Mouse (Mus musculus): Measurements from ENCODE around the gene Sdr9c7.
"Not testable (repeated sequence)": the region's sequence is repeated elsewhere in the genome, so short reads cannot be mapped to it uniquely, and the experiment has no call there.

Sdr9c7 gene

DNA sequence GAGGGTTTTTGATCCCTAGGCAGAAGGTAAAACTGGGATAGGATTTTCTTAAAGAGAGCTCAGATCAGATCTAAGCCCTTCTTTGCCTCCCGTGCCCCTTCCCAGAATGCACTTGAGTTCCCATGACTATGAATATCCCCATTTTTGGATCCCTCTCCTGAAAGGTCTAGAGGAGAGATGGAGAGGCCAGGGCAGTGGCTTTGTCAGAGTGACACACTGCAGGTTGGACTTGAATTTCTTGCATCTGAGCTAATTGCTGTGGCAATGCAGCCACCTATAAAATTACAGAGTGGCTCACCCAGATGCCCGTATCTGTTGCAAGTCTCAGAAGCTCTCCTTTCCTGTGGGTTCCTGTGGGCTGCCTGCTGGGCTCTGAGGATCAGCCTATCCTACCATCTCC lies at the start of gene Sdr9c7:
Gene Sdr9c7, plus strand, starts transcription at position 301 of the 400 bp plus-strand sequence.
- no peak for DNase-seq (ENCODE audit: low spot score)

GRCm38 (mm10) chr10:127849628-127850027 lies 48.7 kb upstream of the Sdr9c7 start, which contains the start of gene Rdh19:
Gene Rdh19, plus strand, starts transcription at chr10:127849928.
- DNase-seq (ENCODE audit: low spot score): no peak

GRCm38 (mm10) chr10:127856376-127856775 lies 41.9 kb upstream of the Sdr9c7 start:
- no peak for DNase-seq (ENCODE audit: low spot score)

DNA sequence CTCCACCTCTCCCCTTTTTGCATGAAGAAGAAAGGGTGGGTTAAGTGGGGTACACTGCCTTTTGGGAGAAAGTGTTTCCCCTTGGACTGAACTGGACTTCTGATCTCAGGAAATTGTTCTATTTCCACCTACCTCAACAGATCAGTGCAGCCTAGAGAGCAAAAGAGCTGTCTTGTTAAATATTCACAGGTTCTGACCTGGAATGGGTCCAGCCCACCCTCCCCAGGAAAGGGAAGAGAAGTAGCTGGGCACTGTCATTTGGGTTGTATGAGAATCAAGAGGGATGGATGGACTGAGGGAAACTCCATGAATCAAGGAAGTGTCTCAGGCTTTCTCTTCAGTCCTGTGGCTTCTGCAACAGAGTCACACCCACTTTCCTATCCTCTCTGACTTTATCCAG lies 33.4 kb upstream of the Sdr9c7 start:
- DNase-seq (ENCODE audit: low spot score): no peak

GRCm38 (mm10) chr10:127866232-127866631 lies 32.1 kb upstream of the Sdr9c7 start, which contains the start of gene Rdh16f2:
Gene Rdh16f2, plus strand, starts transcription at chr10:127866474.
- no peak for DNase-seq (ENCODE audit: low spot score)

DNA sequence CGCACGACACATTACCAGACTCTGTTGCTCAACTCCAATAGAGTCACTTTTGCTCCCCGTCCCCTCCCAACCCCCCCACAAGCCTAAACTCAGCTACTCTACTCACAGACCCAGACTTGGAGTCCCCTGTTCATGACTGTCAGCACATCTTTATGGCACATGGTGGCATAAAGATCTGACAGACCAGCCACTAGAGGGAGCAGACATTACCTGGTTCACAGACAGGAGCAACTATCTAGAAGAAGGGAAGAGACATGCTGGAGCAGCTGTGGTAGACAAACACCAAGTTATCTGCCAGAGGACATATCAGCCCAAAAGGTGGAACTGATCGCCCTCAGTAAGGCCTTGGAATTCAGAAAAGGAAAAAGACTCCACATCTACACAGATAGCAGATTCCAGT lies 25.8 kb upstream of the Sdr9c7 start:
- peak; percentile 7 for DNase-seq (ENCODE audit: low spot score)

DNA sequence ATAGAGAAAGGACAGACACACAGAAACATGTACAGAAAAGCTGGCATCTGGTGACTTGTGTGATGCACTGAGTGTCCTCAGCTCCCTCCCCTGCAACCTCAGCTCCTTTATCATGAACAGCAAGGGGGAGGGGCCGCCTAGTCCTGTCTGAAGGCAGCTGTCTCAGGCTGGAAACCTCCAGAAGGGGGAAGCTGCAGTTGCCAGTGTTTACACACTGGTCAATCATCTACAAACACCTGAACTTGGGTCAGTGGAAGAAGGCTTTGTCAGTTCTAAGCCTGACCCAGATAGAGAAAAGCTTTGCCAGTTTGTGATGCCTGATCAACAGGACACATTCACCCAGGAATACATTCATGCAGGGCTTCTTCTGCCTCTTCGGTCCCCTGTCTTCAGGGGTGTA lies 20.6 kb upstream of the Sdr9c7 start:
- DNase-seq (ENCODE audit: low spot score): no peak

- DNase-seq (ENCODE audit: low spot score): no peak
Observed at GRCm38 (mm10) chr10:127878262-127879057, 19.9 kb upstream of the Sdr9c7 start.

- DNase-seq (ENCODE audit: low spot score): peak; percentile 3
Observed at GRCm38 (mm10) chr10:127879155-127879688, 19.1 kb upstream of the Sdr9c7 start.

- no peak for DNase-seq (ENCODE audit: low spot score)
Observed at GRCm38 (mm10) chr10:127881041-127881440, 17.3 kb upstream of the Sdr9c7 start.

DNA sequence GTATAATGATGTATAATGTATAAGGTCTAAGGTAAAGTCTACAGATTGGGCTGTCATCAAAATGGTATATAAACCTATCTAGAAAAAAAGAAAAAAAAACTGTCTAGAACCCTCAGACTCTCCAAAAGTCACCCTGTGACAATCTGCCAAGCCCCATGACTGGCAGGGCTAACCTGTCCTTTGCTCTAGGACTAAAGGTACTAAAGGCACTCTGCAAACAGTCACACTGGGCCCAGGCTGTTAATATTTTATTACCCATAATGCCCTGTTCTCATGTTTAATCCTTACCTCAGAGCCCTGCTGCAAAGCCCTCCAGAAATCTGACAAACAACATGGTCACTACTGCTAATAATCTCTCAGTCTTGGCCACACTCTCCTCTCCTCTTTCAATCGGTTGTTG lies 11.8 kb upstream of the Sdr9c7 start:
- no peak for DNase-seq (ENCODE audit: low spot score)

GRCm38 (mm10) chr10:127886971-127887370 lies 11.3 kb upstream of the Sdr9c7 start:
- DNase-seq (ENCODE audit: low spot score): no peak

DNA sequence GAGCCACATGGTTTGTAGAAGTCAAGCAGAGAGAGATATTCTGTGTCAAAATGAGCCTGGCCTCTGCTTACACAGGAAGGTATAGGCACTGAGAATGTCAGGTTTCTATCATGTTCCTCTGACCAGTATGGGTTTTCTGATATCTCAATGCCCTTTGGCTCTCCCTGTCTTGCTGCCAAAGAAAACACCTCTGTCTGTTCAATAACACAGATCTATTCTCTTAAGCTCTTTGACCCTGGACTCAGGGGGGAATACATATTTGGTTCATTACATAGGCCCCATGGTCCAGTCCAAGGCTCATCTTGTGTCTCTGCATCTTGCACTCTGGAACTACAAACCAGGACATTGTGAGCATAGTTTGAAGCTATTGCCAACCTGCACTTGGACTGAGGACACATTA lies 9.7 kb upstream of the Sdr9c7 start, which contains the start of gene Rdh7:
Gene Rdh7, minus strand, starts transcription at position 213 of the 400 bp plus-strand sequence.
- no peak for DNase-seq (ENCODE audit: low spot score)

GRCm38 (mm10) chr10:127891481-127891880 lies 6.8 kb upstream of the Sdr9c7 start:
- DNase-seq (ENCODE audit: low spot score): no peak

DNA sequence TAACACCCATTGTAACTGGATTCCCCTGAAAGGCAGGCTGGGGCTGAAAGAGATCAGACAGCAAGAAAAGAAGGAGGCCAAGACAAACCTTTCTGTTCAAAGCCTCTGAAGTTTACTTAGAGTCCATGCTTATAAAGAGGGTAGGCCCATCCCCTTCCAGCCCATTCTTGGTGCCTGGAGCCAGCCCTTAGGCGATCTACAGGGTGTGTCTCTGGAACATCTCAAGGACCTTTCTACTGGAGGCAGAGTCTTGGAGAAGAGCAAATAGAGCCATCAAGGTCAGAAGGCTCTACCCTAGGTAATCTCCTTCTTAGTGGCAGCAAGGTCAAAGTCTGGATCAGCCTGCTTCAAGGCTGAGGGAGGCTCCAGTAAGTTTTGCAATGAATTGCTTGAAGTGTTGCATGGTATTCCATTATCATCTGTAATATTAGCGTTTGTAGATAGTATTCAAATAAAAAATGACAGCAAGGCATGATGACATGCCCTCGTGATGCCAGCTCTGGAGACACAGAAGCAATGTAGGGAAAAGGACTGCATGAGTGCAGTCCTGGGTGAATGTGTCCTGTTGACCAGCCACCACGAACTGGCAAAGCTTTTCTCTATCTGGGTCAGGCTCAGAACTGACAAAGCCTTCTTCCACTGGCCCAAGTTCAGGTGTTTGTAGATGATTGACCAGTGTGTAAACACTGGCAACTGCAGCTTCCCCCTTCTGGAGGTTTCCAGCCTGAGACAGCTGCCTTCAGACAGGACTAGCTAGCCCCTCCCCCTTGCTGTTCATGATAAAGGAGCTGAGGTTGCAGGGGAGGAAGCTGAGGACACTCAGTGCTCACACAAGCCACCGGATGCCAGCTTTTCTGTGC lies 4.9 kb upstream of the Sdr9c7 start:
- not testable (repeated sequence) for DNase-seq (ENCODE audit: low spot score)

DNA sequence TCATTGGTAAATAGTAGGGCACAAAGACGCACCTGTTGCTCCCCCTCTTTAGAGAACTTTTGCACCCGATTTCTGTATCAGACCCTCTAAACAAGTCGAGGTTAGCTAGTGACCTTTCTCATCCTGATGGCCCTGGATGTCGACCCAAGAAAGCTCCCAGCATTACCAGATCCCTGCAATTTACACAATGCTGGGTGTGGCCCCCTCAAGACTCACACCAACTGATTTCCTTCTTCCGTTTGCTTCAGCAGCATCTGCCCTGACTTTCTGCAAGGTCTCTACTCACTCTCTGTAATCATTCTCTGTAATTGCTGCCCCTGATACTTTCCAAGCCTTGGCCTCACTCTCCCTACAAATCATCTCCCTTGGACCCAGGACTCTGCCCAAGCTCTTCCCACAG lies 1.6 kb upstream of the Sdr9c7 start:
- no peak for DNase-seq (ENCODE audit: low spot score)

DNA sequence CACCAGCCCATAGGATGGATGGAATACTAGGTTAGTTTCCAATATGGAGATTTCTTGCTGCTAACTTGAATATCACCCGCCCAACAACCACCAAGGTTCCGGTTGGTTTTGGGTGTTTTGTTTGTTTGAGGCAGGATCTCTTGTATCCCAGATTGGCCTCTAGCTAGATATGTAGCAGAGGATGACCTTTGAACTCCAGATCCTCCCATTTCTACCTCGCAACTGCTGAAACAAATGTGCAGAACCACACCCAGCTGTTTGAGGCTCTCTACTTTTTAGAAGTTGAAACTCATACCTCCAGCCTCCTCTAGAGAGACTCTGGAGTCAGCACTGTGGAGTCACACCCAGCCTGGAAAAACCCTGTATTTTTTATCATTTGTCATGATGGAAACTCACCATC lies 812 bp upstream of the Sdr9c7 start:
- no peak for DNase-seq (ENCODE audit: low spot score)

- DNase-seq (ENCODE audit: low spot score): no peak
Observed at GRCm38 (mm10) chr10:127899783-127900182, 1.5 kb downstream of the Sdr9c7 start.

- DNase-seq (ENCODE audit: low spot score): no peak
Observed at GRCm38 (mm10) chr10:127901751-127902150, 3.4 kb downstream of the Sdr9c7 start.

GRCm38 (mm10) chr10:127903116-127903515 lies 4.8 kb downstream of the Sdr9c7 start:
- no peak for DNase-seq (ENCODE audit: low spot score)

GRCm38 (mm10) chr10:127904718-127905446 lies 6.6 kb downstream of the Sdr9c7 start:
- DNase-seq (ENCODE audit: low spot score): no peak

DNA sequence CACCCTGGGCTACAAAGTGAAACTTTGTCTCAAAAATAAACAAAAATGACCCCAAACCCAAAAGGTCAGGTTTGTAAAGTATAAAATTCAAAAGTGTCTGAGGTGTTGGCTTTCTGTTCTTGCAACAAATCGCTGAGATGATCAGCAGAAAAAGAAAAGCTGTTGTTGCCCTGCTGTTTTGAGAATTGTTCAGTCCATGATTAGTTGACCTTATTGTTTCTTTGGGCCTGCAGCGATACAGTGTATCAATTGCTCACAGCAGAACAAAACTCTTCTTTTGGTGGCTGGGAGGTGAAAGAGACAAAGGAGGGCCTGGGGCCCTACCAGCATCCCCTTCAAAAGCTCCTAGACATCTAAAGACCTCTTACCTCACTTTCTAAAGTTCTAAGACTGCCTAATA lies 7.8 kb downstream of the Sdr9c7 start:
- DNase-seq (ENCODE audit: low spot score): no peak
